Mouse (Mus musculus): Measurements from ENCODE around the gene Usp40.

DNA sequence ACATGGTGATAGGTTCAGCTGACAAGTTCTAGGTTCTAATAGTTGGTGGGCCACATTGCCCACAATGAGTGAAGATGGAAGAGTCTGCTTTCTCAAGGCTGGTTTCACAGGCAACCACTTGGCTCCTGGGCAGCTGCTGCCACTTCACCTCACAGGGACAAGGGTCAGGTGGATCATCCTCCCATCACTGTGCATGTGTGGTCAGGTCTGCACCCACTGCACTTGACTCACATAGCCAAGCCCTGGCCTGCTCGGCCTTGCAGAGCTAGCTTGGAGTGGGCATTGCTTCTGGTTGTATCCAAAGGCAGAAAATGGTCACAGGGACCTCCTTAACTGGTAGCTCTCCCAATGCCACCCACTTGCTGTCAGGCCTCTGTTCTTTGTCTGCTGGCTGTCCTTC lies 66.6 kb downstream of the Usp40 start:
- TF ChIP-seq CTCF (IDR thresholded peaks at IDR 0.05; ENCODE audit: low read depth): no peak
- TF ChIP-seq EP300 (IDR thresholded peaks at IDR 0.05; ENCODE audit: low read depth): no peak

Measured in liver, embryonic 14.5 days (tissue).